Mouse (Mus musculus) layer of hippocampus, postnatal 10 days (tissue): ENCODE measurements around the gene Rapgef6. TPM values are rescaled to one million over a fixed set of nuclear protein-coding genes. Genes with fewer than 3 reads are reported as not detected.

ENCODE experiments used
- DNase-seq, 2 experiments: peaks; one replicate each; pipeline ENCODE4 v3.0.0; 2021; ENCODE audit warnings: low spot score in 2 of 2
- long read RNA-seq: library from polyadenylated mRNA; stranded (forward); transcript quantifications from one replicate; pipeline ENCODE4 v2.0.0, GENCODE M21; 2023
- total RNA-seq, 2 experiments: library from RNA; stranded (reverse); gene quantifications; 2 replicates each; pipeline ENCODE4 v1.2.3; 2021

Gene Rapgef6
- total RNA-seq, result 10 to 100 TPM; 35.9 to 43.7 TPM
- long read RNA-seq, partial matches to known transcripts, result 0 of 6 reads
- long read RNA-seq, other reads (novel, unspliced or antisense), result 5 of 6 reads

DNA sequence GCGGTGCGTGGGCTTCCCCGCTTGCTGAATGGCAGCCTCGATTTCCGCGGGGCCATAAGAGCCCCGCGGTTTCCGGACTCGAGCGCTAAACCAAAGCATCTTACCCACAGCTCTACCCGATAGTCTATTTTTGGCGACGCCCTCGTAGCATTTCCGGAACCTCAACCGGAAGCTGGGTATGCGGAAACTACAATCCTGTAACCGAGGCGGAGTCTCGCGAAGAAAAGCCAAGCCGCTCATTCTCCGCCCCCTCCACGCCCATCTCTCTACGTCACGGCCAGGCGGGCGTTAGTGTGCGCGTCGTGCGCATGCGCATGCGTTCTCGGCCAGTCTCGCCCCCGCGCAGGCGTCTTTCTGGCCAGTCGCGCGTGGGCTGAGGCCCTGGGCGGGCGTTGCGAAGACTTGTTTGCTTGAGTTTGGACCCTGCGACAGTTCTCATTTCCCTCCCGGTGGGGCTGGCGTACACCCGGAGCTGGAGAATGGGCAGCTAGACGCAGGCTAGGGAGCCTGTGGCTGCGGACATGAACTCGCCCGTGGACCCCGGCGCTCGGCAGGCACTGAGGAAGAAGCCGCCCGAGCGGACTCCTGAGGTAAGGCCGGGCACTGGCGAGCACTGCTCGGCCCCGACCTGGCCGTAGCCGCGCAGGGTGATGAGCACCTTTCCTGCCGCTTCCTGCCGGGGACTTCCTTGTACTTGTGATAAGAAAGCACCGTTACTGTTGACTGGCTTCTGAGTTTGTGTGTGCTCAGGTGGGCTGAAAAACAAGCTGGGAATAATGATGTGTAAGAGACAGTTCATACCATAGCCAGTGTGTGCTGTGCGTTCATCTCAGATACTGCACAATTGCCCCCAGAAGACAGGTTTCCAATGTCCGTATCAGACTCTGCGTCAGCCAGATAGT lies at the start of gene Rapgef6:
Gene Rapgef6, plus strand, starts transcription at position 319 of the 902 bp plus-strand sequence.
- peak; percentile 98 for DNase-seq

DNA sequence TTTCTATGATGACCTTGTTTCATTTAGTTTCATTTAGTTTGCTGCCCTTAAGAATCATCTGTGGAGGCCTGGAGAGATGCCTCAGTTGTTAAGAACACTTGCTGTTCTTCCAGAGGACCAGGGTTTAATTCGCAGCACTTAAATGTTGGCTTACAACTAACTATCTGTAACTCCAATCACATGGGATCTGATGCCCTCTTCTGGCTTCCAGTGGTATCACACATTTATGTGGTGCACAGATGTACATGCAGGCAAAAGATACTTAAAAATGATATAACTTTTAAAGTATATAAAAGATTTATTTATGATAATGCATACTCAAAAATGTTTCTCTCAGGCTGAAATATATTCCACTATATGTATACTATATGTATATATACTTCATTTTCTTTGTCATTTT lies 44.2 kb upstream of the Rapgef6 start:
- no peak for DNase-seq

DNA sequence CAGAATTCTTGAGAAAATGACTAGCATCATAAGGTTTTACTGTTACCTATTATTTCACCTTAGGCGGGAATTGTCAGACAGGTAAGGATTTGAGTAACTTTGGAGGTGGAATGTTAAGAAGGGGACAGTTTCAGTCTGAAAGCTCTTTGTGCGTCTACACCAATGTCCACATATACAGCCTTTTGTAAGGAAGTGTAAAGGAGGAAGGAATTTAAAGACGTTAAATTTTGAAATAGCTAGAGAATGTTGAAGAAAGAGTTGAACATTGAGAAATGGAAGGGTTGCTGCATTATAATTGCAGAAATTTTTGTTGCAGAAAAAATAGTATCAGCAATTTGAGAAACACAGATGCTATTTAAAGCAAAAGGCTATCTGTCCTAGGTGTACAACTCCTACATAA lies 36.6 kb upstream of the Rapgef6 start:
- DNase-seq, result no peak

DNA sequence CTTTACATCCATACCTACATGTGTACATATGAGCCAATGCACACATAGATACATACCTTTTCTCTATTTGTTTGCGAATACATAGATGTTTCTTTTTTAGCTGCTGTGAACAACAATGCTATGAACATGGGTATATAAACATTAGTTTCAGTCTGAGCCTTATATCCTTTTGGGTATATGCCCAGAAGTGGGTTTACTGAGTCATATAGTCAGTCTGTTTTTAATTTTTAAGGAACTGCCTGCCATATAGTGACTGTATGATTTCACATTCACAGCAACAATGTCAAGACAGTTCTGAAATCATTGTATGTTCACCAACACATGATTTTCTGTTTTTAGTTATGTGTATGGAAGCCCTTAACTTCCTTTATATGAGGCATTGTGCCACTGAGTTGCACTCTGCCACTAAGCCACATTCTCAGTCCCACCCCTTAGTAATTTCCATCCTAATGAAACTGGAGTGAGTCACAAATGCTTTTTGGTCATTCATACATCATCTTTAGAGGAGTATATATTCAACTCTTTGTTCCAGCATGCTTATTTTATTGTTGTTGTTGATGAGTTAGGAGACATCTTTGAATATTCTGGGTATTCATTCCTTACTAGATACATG lies 30.6 kb upstream of the Rapgef6 start:
- DNase-seq, result no peak

DNA sequence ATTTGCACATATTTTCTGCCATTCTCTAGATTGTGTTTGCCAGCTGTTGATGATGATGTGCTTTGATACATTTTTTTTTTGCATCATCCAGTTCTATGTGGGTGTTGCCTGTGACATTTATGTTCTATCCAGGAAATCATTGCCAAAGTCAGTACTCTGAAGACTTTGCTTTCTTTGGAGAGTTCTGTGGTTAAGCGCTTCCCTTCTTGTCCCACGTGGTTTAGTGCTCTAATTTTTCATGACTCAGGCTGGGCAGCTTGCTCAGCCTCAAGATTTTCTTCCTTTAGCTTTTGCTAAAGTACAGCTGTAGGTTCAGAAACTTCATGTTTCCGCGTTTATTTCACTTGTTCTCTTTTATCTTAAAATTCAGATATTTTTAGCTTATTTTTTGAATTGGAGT lies 30.1 kb upstream of the Rapgef6 start:
- DNase-seq, result no peak

DNA sequence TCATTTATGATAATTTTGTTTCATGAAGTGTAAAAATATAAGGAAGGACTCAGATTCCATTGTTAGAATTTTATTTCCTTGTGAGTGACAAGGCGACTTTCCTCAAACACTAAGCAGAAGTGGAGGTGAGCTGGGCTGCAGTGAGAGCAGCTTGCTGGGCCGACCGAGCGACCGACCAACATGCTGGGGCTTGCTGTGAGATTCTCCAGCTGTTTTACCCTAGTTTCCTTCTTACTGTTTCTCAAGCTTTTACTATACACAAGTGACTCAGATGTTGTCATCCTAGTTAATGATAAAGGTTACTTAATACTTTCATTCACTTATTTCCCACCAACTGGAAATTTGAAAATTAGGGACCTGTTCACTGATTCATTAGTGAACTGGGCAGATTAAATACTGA lies 22.8 kb upstream of the Rapgef6 start:
- no peak for DNase-seq

DNA sequence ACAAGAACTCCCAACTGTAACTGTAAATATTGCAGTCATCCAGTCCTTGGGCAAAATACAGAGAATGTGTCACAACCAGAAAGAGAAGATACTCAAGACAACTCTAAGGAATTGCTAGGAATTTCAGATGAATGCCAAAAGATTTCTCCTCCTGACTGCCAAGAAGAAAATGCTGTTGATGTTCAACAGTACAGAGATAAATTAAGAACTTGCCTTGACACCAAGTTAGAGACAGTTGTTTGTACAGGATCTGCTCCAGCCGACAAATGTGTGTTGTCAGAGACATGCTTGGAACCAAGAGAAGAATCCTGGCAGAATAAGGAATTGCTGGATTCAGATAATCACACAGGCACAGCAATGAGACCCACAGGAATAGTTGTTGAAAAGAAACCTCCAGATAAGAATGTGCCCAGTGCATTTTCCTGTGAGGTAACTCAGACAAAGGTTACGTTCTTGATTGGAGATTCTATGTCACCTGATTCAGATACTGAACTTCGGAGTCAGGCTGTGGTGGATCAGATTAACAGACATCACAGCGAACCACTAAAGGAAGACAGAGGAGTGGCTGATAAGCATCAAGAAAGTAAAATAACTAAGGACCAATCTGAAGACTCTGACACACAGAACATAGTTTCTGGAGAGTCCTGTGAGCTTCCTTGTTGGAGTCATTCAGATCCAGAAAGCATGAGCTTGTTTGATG lies 20.0 kb upstream of the Rapgef6 start:
- no peak for DNase-seq

DNA sequence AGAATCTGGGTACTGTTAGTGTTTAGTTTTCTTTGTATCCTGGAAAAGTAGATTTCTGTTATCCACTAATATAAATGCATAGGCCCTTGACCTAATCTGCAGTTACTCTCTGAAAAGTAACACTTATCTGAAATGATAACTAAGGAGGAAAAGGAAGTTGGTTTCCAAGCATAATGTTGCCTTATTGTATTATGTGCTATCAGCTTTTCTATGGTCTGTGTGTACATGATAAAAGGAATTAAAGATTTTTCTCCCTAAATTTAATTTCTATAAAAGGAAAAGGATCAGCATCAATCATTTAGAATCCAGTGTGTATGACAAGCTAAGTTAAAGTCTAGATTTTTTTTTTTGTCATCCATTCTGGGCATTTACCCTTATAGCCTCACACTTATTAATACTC lies 9.1 kb upstream of the Rapgef6 start:
- DNase-seq, result no peak

DNA sequence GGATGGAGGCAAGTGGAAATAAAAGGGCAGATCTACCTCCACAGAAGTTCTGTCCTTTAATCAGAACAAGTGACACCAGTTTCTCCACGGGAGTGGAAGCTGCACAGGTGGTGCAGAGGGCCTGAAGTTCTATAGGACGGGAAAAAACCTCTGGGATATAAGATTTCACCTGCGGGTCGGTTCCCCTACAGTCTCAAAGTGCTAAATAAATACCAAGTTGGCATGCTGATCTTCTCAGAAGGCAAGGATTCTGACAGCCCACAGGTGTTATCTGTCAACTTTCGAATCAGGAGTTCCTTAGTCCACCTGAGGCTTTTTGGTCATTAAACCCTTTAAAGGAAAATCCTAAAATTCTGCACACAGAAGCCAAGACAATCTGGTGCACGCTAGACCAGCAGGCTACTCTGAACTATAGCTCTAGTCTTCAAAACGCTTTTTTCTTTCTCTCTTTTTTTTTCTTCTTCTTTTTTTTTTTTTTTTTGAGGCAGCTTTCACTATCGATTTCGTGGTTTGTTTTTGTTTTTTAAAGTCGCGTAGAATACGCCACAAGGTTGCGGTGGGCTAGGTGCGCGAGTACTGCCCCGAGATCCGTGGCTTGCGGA lies 619 bp upstream of the Rapgef6 start:
- DNase-seq, result peak in 1 of 2 experiments; percentile 7

DNA sequence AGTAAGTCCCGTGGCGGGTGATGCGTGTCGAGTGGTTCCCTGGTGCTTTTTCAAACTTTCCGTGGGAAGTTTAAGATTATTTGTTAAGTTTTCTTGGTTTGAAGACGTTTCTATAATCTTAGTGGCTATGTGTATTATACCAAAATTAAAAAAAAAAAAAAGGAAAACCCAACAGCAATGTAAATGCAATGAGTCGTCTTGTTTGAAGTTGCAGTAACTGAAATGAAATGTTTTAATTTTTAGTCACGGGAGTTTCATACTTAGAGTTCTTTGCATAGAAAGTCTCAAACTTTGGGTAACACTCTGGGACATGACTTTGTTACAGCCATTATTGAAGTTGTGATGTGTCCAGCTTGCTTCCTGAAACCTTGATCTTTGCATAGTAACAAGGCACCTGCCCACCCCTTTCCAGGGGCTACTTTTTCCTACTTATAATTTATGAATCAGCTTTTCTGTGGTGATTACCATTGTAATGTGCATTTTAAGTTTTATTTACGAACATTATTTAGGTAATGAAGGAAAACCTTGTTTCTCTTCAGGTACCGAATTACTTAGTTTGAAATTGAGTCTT lies 869 bp downstream of the Rapgef6 start:
- no peak for DNase-seq

DNA sequence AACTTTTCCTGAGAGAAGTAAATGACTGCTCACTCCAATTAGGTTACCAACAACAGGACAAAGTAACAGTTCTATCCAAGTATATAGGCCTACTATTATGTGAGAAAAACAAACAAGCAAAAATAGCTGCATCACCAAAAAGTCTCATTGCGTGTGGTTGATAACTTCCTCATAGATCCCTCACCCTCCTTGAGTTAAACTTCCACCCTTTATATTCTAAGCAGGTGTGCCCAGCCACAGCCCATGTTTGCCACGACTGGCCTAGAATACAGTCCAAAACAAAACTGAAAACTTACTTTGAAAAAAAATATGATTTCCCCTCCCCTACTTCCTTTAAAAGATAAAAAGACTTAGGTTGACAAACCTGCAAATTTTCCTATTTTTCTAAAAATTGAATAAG lies 5.4 kb downstream of the Rapgef6 start:
- DNase-seq, result no peak

DNA sequence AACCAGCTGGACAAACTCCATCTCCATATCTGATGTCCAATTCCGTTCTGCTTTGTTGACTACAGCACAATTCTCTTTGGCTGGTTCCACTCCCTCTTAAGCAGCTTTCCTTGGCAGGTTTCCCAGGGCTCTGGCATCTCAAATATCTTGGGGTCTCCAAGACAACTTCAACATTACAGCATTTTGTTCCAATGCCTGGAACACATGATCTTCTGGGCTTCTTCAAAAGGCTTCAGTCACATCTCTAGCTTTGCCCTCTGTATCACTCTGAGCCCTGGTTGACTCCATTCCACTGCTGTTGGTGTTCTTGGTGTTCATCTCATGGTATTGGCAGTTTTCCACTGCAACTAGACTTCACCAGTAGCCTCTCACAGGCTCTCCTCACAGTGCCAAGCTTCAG lies 7.7 kb downstream of the Rapgef6 start:
- DNase-seq, result peak; percentile 21 to 28

DNA sequence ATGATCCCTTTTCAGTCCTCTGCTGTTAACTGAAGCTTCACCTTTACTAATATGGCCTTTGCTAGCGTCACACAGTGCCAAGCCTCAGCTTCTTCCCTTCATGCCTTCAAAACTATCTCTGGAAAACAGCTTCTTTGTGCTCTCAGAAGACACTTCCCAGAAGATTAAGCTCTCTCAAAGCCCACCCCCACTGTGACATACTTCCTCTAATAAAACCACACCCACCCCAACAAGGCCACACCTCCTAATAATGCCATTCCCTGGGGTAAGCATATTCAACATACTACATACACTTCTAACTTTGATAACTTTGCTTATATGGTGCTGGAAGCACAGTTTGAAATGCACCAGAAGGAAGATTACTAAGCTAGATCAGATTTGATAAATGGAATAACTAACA lies 8.3 kb downstream of the Rapgef6 start:
- DNase-seq, result no peak

DNA sequence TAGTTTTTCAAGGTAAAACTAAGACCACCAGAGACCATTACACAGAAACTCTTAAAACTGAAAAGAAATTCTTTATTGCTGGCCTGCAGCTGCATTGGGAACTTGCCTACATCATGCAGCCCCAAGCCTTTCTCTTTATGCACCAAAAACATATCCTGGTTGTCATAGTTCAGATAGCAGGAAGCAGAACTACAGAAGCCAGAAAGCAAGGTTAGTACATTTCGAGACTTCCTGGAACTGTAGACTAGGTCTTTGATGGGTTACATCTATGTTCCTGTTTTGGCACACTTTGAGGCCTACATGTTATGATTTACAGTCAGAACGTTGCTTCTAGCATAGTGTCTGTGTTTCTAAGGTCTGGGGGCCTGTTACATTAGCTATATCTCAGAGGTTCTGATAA lies 11.2 kb downstream of the Rapgef6 start:
- DNase-seq, result no peak

DNA sequence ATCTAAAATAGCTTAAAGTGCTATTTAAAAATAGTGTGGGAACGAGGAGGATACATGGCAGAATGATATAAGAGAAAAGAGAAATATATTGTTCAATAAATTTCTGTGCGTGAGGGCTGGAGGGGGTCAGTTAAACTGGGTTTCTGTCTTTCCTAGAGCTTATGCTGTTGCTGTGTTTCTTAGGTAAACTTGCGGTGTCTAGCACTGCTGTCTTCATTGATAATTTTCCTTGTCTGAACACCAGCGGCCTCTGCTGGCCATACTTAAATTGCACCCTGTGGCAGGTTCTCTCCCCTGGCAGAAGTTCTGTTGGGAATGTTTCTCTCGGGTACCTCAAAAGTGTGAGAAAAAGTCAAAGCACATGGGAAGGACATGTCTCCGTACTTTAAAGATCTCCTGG lies 12.2 kb downstream of the Rapgef6 start:
- DNase-seq, result peak; percentile 84 to 86

DNA sequence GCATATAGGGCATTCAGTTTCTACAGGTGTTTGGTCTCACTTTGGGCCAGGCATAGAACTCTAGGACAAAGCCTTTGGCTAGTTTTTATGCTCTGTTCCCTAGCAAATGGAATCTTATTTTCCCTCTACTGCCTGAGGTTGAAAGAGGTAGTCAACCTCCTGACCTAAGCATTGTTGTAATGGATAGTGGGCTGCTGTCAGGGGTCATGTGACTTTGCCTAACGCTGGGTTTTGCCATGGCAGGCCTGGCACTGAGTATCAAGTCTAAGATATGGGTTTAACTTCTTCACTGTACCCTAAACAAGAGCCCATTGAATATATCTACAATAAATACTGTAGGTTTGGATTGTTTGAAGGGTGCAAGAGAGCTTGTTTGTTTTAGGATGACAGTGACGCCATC lies 16.4 kb downstream of the Rapgef6 start:
- no peak for DNase-seq

DNA sequence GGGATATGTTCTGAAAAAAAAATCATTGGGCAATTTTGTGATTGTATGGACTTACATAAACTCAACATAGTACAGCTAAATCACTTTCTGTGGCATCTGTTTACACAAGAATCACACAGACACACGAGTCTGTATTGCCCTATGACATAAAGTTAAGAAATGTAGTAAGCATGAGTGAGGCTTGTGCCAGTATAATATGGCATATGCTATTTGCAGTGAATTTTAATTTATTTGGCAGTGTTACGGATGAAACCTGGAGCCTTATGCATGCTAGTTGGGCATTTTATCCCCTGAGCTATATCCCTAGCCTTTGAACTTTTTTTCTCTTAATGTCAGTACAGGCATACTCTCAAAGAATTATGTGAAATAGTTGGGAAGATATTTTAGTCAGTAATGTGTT lies 16.8 kb downstream of the Rapgef6 start:
- DNase-seq, result no peak

DNA sequence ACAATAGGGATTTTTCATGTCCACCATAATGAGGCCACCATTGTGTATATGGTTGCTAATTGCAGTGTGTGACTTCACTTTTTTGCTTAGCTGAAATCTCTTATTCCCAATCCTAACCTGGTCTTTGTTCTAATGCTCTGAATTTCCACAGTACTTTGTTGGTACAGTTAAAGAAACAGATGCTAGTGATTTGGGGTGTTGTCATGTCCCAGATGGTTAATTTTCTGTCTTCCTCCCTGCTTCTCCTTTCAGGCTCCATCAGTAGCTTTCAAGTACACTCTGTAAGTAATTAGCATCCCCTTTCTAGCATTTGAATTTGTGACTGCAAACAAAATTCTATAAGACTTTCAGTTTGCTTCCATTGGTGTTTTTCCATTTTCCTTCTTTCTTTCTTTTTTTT lies 17.7 kb downstream of the Rapgef6 start:
- no peak for DNase-seq

DNA sequence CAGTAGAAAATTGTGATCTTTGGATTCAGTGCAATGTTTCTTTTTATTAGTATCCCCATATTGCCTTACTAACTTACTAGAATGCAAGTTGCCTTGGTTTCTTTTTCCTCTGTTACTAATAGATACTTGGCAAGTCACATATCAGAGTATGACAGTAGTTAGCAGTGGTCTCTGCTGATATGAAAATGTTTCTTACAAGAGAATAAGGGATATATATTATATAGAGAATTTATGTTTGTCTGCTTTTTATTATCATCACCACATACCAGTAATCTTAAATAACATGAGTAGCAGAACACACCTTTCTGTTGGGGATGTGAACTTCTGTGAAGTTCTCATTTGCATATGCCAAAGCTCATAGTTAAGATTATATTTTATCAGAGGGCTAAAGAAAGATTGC lies 19.8 kb downstream of the Rapgef6 start:
- DNase-seq, result no peak

DNA sequence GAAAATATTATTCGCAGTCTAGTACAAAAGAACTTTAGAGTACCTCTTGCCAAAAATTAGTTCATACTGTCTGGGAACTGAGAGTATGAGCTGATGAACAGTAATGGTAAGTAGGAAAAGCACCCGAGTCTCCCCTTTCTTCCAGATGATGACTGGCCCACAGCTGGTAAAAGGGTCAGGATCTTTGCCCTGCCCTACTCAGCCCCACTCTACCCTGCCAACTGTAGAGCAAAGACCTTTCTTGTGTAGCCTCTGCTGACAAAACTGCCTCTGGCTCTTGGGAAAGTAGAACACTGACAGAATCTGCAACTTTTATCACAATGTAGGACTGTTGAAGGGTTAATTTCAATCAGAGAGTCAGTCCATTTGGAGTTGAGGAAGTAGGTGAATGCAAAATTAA lies 32.3 kb downstream of the Rapgef6 start:
- no peak for DNase-seq

DNA sequence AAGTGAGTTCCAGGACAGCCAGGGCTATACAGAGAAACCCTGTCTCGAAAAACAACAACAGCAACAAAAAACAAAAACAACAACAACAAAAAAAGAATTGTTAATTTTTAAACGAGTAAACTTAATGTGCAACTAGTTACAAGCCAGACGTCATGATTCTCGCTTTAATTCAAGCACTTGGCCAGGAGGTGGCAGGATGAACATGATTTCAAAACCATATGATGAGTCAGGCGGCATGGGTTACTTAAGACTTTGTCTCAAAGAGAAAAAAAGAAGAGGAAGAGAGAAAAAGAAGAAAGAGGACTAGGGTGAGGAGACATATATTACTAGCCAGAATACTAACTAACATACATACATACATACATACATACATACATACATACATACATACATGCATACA lies 40.1 kb downstream of the Rapgef6 start:
- peak in 1 of 2 experiments; percentile 25 for DNase-seq
